18 mouse cellular contexts compared by ENCODE assay signal in the genomic region with DNA sequence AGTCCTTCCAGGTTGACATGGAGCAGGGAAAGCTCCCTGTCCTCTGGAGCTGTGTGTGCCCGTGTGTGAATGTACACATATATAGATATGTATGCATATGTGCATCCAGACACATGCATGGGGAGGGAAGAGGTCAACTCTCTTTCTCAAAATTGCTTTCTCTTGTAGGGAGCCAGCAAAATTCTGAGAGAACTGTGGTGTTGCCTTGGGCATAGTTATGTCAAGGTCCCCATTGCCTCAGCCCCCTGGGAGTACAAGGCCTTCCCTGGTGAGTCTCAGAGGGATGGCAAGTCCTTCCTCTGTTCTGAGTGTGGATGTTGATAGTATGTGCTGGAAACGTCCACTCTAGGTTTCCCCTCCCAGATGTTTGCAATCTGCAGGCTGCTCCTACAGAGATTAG.
DNase-seq lines count a peak whose midpoint lies in the region; ATAC-seq lines count a peak whose summit lies in the region.
"Had no signal": no experiment of that assay in that cellular context is flagged by ENCODE, and none has a peak within 500 bp of the region (broad histone marks: within the 10 kb centered on the region; RNA-seq: fewer than 3 reads in every experiment).

No protein-coding gene starts in this region.

- no peak overlapping the region for H3K4me3 ChIP-seq in kidney, embryonic 14.5 days (ENCODE audit: low read length)
- H3K4me3 ChIP-seq: embryonic facial prominence, embryonic 10.5 days; embryonic facial prominence, embryonic 12.5 days; forebrain, embryonic 13.5 days; forebrain, embryonic 15.5 days had no signal

- no peak for ATAC-seq in kidney, embryonic 14.5 days (ENCODE audit: low FRiP score, low TSS enrichment)
- ATAC-seq: forebrain, embryonic 13.5 days; forebrain, embryonic 15.5 days; forebrain, postnatal 0 days had no signal

- H3K4me1 ChIP-seq in kidney, embryonic 14.5 days (ENCODE audit: control insufficient read depth, insufficient read depth, low read length): no peaks in the 10 kb centered on the region
- H3K4me1 ChIP-seq: embryonic facial prominence, embryonic 10.5 days; embryonic facial prominence, embryonic 12.5 days; forebrain, embryonic 13.5 days; forebrain, embryonic 15.5 days had no signal

- no peaks in the 10 kb centered on the region for H3K27me3 ChIP-seq in kidney, embryonic 14.5 days (ENCODE audit: control insufficient read depth, insufficient read depth, low read length)
- H3K27me3 ChIP-seq: embryonic facial prominence, embryonic 12.5 days; forebrain, embryonic 13.5 days; forebrain, embryonic 15.5 days had no signal

- no peak overlapping the region for H3K9ac ChIP-seq in kidney, embryonic 14.5 days (ENCODE audit: low read depth, low read length)
- H3K9ac ChIP-seq: embryonic facial prominence, embryonic 12.5 days; forebrain, embryonic 13.5 days; forebrain, embryonic 15.5 days; forebrain, postnatal 0 days had no signal

- peak; percentile 75 for DNase-seq in adrenal gland, adult 2 months
- DNase-seq in adrenal gland, postnatal 25 days: no peak
- peak; percentile 77 for DNase-seq in adrenal gland, adult 8-10 months
- peak; percentile 52 for DNase-seq in adrenal gland, postnatal 10 days
- DNase-seq in adrenal gland, postnatal 36 days: peak; percentile 58 to 73
- no peak for DNase-seq in retina, embryonic 14.5 days (ENCODE audit: low spot score)
- DNase-seq: cerebellum, adult 11 months; cerebellum, adult 18-20 months; cerebellum, adult 8-10 months; cerebellum, adult 9-11 months; cerebellum, postnatal 14 days; cerebellum, postnatal 36 days; forebrain, postnatal 0 days had no signal

- H3K27ac ChIP-seq in kidney, embryonic 14.5 days (ENCODE audit: low read depth, low read length): no peak overlapping the region
- H3K27ac ChIP-seq: embryonic facial prominence, embryonic 10.5 days; embryonic facial prominence, embryonic 12.5 days; forebrain, embryonic 13.5 days; forebrain, embryonic 15.5 days had no signal

- 74% methylated on average over 2 of the region's 2 CpGs for WGBS in kidney, embryonic 14.5 days

- H3K4me2 ChIP-seq in kidney, embryonic 14.5 days (replicated peaks; ENCODE audit: low read depth, low read length): no peak overlapping the region
- H3K4me2 ChIP-seq: embryonic facial prominence, embryonic 12.5 days; forebrain, embryonic 13.5 days; forebrain, embryonic 15.5 days had no signal

- H3K9me3 ChIP-seq in kidney, embryonic 14.5 days (ENCODE audit: control insufficient read depth, low read length): no peaks in the 10 kb centered on the region
- H3K9me3 ChIP-seq: embryonic facial prominence, embryonic 10.5 days; embryonic facial prominence, embryonic 12.5 days; forebrain, embryonic 13.5 days; forebrain, embryonic 15.5 days had no signal

- no peaks in the 10 kb centered on the region for H3K36me3 ChIP-seq in kidney, embryonic 14.5 days (ENCODE audit: control insufficient read depth, insufficient read depth, low read length)
- H3K36me3 ChIP-seq: embryonic facial prominence, embryonic 10.5 days; embryonic facial prominence, embryonic 12.5 days; forebrain, embryonic 15.5 days had no signal

Comparison
In these comparisons a context has a peak if more than half of its experiments do, and no peak if none do; other contexts are left out.
1. DNase-seq: peak in adrenal gland, adult 2 months (single experiment), adrenal gland, adult 8-10 months (single experiment), adrenal gland, postnatal 10 days (single experiment) and adrenal gland, postnatal 36 days (2 of 2); none in adrenal gland, postnatal 25 days (single experiment) and retina, embryonic 14.5 days (single experiment).